Mouse (Mus musculus) heart, postnatal 10 days (tissue): ENCODE results near the gene Cactin. TPM values are rescaled to one million over a fixed set of nuclear protein-coding genes. Genes with fewer than 3 reads are reported as not detected.

ENCODE experiments used
- DNase-seq, 2 experiments: peaks; one replicate each; pipeline ENCODE4 v3.0.0; 2021
- intact Hi-C: fragments of 180-260 bp; cut with DNase I; formaldehyde crosslinking; loops from one replicate; pipeline ENCODE4 v1.15.1; 2025
- total RNA-seq, 2 experiments: library from RNA; stranded (reverse); gene quantifications; 2 replicates each; pipeline ENCODE4 v1.2.3; 2021

The Cactin gene
- total RNA-seq, 2 experiments from 2014 or later, result 21.0 to 23.6 TPM

DNA sequence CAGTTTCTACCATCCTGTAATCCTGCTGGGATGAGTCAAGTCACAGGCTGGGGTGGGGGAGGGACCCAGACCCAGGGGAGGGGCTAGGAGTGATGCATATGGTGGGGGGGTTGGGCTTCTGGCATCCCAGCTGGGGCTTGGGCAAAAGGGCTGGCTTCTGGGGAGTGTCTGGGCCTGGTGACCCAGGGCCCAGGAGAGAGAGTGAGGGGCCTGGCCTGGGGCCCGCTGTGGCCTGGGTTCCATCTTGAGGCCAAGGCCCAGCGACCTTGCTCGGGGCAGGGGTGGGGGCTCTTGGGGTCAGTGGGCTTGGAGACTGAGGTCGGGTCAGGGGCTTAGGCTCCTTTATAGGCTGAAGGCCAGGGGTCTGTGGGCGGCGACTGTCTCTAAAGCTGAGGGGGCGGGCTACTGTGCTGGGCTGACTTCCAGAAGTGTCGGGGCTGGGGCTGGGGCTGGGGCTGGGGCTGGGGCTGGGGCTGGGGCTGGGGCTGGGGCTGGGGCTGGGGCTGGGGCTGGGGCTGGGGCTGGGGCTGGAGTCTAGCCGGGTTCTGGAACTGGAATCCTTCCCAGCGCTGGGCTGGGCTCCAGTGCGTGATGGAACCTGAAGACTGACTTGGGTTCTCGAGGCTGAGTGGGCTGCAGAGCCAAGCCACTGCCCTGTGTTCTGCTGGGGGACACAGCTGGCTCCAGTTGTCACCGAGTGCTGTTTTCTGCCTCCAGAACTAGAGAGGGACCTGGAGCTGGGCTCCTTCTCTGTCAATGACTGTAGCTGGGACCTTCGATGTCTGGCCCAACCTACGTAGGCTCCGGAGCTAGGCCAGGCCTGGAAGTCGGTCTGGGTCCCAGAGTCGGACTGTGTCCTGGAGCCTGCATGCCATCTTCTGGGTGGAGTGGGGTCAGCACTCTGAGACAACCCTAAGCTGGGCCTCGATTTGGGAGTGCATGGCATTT, 14.8 kb downstream of the Cactin start:
- intact Hi-C loops, result no loop called here
- peak; percentile 66 to 71 for DNase-seq

- intact Hi-C loops, result no loop called here
These were observed 15.7 kb downstream of the Cactin start for GRCm38 (mm10) chr10:81336558-81336957.

GRCm38 (mm10) chr10:81340551-81341332, 19.8 kb downstream of the Cactin start:
- intact Hi-C loops, result loop anchor here (2.0 kb wide), 1 partner anchor 14 kb away; no protein-coding TSS in a partner anchor
- DNase-seq, result no peak

More at GRCm38 (mm10) chr10:81336558-81336957, 15.7 kb downstream of the Cactin start:
- no peak for DNase-seq

- DNase-seq, result peak; percentile 73 to 89
- intact Hi-C loops, result loop anchor here (2.0 kb wide), 1 partner anchor 15 kb away; no protein-coding TSS in a partner anchor
These were observed 20.5 kb downstream of the Cactin start for GRCm38 (mm10) chr10:81341333-81341949.

GRCm38 (mm10) chr10:81342686-81343505, 22.0 kb downstream of the Cactin start, which contains the start of gene Gipc3:
Gipc3 (minus strand) TSS chr10:81343266.
- intact Hi-C loops, result no loop called here
- no peak for DNase-seq

GRCm38 (mm10) chr10:81344421-81345161, 23.7 kb downstream of the Cactin start:
- intact Hi-C loops, result loop anchor here (2.0 kb wide), 1 partner anchor 56 kb away; no protein-coding TSS in a partner anchor
- peak in 1 of 2 experiments; percentile 67 for DNase-seq

DNA sequence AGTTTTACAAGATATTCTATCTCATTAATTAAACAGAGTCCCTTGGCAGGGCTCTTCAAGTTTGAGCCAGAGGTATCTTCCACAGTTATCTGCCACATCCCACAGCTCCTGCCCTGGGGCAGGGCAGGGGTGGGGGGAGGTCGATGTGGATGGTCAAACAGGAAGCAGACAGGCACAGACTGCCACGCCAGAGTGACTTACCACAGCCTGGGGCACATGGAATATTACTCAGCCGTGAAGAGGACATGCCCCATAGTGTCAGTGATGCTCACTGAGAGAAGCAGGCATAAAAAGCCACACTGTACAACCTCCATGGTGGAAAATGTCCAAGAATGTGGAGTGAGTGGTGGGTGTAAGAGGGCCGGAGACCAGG, 24.2 kb downstream of the Cactin start:
- no peak for DNase-seq
- intact Hi-C loops, result loop anchor here (2.0 kb wide), 1 partner anchor 56 kb away; no protein-coding TSS in a partner anchor

DNA sequence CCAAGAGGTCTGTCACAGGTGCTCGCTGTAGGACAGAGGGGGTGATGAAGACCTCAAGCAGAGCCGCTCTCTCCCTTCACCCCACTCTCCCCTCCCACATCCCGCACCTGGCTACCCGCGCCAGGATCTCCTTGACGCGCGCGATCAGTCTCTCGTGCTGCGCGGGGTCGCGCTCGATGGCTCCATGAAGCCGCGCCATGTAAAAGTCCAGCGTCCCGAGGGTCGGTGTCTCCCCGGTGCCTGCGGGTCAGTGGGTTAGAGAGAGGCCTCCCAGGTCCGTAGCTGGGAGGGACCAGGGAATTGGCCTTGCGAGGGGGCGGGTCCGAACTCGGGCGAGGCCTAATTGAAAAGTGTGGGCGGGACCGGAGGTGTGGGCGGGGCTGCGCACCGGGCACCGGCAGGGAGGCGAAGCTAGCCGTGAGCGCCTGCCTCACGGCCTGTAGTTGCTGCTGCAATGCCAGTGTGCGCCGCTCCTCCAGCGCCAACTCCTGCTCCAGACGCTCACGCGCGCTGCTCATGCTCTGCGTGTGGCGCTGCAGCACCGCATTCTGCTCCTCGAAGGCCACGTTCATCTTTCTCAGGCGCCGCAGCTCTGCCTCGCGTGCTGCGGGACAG, 25.7 kb downstream of the Cactin start:
- intact Hi-C loops, result no loop called here
- no peak for DNase-seq

DNA sequence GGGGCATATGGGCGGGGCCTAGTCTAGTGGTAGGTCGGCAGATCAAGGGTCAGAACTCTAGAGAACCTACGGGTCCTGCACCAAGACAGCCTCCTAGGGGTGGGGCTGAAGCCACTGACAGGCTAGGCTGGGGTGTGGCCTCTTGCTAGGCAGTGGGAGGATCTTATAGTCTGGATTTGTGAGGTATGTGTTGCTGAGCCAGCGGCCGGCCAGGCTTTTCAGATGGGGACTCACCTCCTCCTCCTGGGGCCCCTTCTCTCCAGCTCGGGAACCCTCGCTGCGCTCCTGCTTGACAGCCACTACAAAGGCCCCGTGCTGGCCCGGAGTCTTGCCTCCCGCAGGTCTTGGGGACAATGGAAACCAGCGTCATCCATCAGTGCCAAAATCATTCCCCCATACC, 28.2 kb downstream of the Cactin start:
- peak; percentile 54 to 61 for DNase-seq
- intact Hi-C loops, result no loop called here

DNA sequence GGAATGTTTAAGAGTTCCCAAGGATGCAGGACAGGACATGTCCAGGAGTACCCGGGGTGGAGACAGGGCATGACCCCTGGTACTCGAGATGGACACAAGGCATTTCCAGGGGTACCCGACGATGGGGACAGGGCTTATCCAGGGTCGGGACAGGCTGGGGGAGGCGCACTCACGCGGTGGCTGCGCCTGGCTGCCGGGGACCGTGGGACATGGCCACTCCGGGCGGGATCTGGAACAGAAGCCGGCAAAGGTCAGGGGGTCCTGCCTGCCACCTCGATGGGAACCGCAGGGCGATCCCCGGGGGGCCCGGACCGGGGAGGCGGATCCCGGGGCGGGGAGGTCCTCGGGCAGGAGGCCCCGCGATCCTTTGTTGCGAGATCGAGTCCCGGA, 29.1 kb downstream of the Cactin start:
- intact Hi-C loops, result no loop called here
- no peak for DNase-seq

DNA sequence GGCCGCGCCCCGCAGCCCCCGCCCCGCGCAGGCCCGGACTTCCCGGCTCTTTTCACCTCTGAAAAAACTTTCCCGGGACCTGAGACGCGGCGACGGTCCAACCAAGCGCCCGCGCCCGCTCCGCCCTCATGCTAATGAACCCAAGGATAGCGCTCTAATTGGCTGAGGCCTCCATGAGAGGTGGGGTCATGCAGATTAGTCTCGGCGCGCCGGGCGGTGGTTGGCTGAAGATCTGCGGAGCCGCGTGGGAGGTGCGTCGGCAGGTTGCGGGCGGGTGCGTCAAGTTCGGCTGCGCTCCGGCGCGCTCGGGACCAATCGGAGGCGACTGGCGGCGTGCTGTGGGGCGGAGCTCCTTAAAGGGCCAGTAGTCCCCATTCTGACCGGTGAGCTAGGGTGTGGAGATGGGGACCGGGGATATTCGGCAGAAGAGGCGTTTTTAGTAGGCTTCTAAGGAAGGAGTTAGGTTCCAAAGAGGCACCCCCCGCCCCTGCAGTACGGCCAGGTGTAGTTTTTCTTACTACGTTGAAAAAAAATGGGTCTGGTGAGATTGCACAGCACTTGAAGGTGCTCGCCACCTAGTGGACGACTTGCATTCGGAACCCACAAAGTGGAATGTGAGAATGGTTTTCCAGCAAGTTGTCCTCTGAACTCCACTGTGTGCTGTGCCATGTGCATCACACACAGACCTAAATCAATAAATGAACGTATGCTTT, 29.6 kb downstream of the Cactin start, which contains the start of gene Hmg20b:
Gene Hmg20b (minus strand): TSS at position 130 of the 713 bp plus-strand sequence.
- intact Hi-C loops, result no loop called here

GRCm38 (mm10) chr10:81351678-81352291, 30.9 kb downstream of the Cactin start:
- no peak for DNase-seq
- intact Hi-C loops, result no loop called here

More for the DNA sequence above, 29.6 kb downstream of the Cactin start, which contains the start of gene Hmg20b:
- DNase-seq, result peak; percentile 99 to 100

DNA sequence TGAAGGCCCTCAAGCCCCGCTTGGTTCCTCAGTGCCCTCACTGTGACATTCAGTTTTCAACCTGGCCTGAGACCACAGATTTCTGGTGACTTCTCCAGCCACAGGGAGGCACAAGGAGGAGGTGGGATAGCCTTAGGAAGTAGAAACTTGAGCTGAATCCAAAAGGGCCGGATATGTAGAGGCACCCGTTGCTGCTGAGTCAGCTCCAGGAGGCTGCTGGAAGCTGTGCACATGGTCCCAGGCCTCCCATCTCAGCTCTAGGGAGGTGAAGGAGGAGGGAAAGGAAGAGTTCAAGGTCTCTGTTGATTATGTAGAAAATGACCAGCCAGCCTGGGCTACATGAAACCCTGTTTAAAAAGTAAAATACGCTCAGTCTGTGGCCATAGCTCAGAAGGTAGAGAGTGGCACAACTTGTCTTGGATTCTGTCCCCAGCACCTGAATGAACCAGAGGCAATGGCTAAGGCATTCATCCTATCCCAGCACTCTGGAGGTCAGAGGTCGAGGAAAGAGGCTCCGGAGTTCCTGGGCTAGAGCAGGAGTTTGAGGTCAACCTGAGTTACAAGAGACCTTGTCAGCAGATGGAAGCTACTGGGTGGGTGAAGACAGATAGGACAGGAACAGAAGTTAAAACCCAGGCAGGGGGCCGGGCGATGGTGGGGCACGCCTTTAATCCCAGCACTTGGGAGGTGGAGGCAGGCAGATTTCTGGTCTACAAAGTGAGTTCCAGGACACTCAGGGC, 34.0 kb downstream of the Cactin start:
- intact Hi-C loops, result no loop called here
- DNase-seq, result no peak

DNA sequence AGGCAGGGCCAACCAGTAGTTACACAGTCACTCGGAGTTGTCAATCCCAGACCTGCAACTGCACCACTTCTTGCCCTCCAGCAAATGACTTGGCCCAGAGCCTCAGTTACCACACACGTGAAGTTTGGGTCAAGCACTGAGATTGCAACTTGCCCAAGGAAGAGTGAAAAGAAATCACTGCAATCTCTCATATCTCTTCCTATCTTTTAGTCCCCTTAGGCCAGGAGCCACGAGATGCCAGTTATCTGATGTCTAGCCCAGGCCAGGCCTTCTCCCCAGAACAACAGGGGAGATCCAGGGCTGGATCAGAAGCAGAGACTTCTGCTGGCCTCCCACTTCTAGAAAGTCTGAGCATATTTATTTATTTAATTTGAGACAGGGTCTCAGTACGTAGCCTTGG, 34.6 kb downstream of the Cactin start:
- DNase-seq, result no peak
- intact Hi-C loops, result no loop called here

DNA sequence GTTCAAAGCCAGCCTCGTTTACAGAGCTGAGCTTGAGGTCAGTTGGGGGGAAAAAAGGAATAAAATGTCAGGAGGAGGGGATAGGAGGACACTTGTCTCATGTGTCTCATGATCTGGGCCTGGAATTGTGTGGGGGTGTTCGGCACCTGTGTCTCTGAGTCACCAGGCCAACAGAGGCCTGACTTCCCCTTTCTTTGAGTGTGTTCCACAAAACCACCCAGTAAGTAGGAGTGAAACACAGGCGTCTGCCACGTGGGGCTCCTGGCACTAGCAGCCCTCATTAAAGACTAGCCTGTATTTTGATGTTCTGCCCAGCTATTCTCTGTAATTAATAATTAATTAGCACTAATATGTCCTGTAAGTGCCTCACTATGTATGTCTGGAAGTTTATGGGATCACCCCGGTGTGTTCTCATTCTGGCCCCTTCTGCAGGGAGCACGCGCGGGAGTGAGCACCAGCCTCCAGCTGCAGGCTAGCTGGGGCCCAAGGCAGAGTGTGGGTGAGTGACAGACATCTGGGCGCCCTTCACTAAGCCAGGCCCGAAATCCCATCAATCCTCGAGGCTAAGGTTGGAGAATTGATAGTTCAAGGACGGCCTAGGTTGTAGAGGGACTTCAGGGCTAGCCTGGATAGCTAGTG, 35.6 kb downstream of the Cactin start:
- no peak for DNase-seq
- intact Hi-C loops, result no loop called here
